8 mouse cellular contexts compared by ENCODE assay signal in the genomic region with DNA sequence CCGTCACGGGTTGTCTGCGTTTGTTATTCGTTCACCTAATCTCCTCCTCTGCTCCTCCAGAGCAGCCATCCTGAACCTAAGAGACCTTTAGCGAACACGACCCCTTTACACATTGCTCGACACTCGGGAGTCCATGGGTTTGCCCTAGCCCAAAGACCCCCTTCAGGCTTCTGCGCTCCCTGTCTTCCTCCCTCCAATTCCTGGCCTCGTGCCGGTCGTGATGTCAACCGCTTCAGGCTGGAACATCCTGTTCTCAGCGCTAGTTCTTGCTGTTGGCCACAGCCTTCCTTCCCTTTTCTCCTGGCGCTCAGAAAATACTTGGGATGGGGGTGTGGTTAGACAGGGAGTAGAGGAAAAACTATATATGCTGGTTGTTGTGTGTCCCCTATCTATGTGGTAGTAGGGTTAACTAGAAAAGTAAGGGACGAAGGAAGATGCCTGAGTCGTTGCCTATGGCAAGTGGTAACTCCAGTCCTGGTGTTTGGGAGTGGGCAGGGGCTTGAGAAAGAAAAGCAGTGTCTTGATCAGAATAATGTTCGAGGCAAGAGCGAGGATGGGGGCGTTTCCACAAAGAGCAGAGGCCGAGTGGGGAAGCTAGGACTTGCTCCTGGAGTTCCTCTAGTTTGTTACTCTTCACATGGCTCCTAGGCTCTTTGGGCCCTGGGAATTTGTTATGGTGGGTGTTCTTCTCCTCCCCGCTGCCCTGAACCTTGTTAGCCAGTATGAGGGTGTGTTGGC. TPM values are rescaled to one million over a fixed set of nuclear protein-coding genes. Genes with fewer than 3 reads are reported as not detected.
DNase-seq lines count a peak whose midpoint lies in the region; ATAC-seq lines count a peak whose summit lies in the region.

No protein-coding gene starts in this region.

- WGBS in embryonic facial prominence, embryonic 15.5 days, result under 1% methylated on average over 22 of the region's 22 CpGs
- 1% methylated on average over 22 of the region's 22 CpGs for WGBS in heart, embryonic 16.5 days
- under 1% methylated on average over 22 of the region's 22 CpGs for WGBS in lung, embryonic 16.5 days

- peak overlapping the region; percentile 60 for H3K4me3 ChIP-seq in embryonic facial prominence, embryonic 15.5 days (replicated peaks)
- H3K4me3 ChIP-seq in heart, embryonic 16.5 days (ENCODE audit: low read length), result peak overlapping the region; percentile 76
- peak overlapping the region; percentile 68 for H3K4me3 ChIP-seq in lung, embryonic 16.5 days (ENCODE audit: low read length)

- peaks cover 36% of the 10 kb centered on the region for H3K4me1 ChIP-seq in embryonic facial prominence, embryonic 15.5 days
- peaks cover 35% of the 10 kb centered on the region for H3K4me1 ChIP-seq in heart, embryonic 16.5 days (ENCODE audit: control insufficient read depth, insufficient read depth, low read length)
- peaks cover 33% of the 10 kb centered on the region for H3K4me1 ChIP-seq in lung, embryonic 16.5 days (replicated peaks; ENCODE audit: control insufficient read depth, insufficient read depth, low read length)

- H3K9ac ChIP-seq in embryonic facial prominence, embryonic 15.5 days, result peak overlapping the region; percentile 53
- peak overlapping the region; percentile 83 for H3K9ac ChIP-seq in heart, embryonic 16.5 days (ENCODE audit: low read length)
- peak overlapping the region; percentile 78 for H3K9ac ChIP-seq in lung, embryonic 16.5 days (ENCODE audit: low read length)

- no peak for ATAC-seq in embryonic facial prominence, embryonic 15.5 days (ENCODE audit: insufficient number of reproducible peaks, low FRiP score, low TSS enrichment, low read depth)
- no peak for ATAC-seq in heart, embryonic 16.5 days (replicated peaks; ENCODE audit: extremely low read depth, insufficient read depth, low FRiP score)
- no peak for ATAC-seq in lung, embryonic 16.5 days (ENCODE audit: low read depth)

- H3K27ac ChIP-seq in embryonic facial prominence, embryonic 15.5 days (replicated peaks), result peak overlapping the region; percentile 97
- peak overlapping the region; percentile 99 for H3K27ac ChIP-seq in heart, embryonic 16.5 days (ENCODE audit: low read length)
- H3K27ac ChIP-seq in lung, embryonic 16.5 days (ENCODE audit: low read length), result peak overlapping the region; percentile 98

- H3K27me3 ChIP-seq in embryonic facial prominence, embryonic 15.5 days, result no peaks in the 10 kb centered on the region
- no peaks in the 10 kb centered on the region for H3K27me3 ChIP-seq in heart, embryonic 16.5 days (ENCODE audit: control insufficient read depth, insufficient read depth, low read length)
- H3K27me3 ChIP-seq in lung, embryonic 16.5 days (ENCODE audit: control insufficient read depth, insufficient read depth, low read depth, low read length), result no peaks in the 10 kb centered on the region

- no peaks in the 10 kb centered on the region for H3K9me3 ChIP-seq in embryonic facial prominence, embryonic 15.5 days (replicated peaks)
- no peaks in the 10 kb centered on the region for H3K9me3 ChIP-seq in heart, embryonic 16.5 days (replicated peaks; ENCODE audit: control insufficient read depth, low read length)
- no peaks in the 10 kb centered on the region for H3K9me3 ChIP-seq in lung, embryonic 16.5 days (ENCODE audit: control insufficient read depth, low read length)

- H3K36me3 ChIP-seq in embryonic facial prominence, embryonic 15.5 days, result peaks cover 40% of the 10 kb centered on the region
- H3K36me3 ChIP-seq in heart, embryonic 16.5 days (ENCODE audit: control insufficient read depth, insufficient read depth), result peaks cover 40% of the 10 kb centered on the region
- H3K36me3 ChIP-seq in lung, embryonic 16.5 days (ENCODE audit: control insufficient read depth, insufficient read depth, low read length), result peaks cover 36% of the 10 kb centered on the region

- DNase-seq in 3T3-L1 (ENCODE audit: low read depth, low spot score) (peak; percentile 80), MN1 (ENCODE audit: low spot score) (peak; percentile 69)
- DNase-seq in kidney, postnatal 14 days, result peak; percentile 92
- peak; percentile 72 for DNase-seq in right cerebral cortex, postnatal 4 days
- no peak for DNase-seq in Muller cell, postnatal 12 days (ENCODE audit: inconsistent ontology term)

- peak overlapping the region; percentile 68 for H3K4me2 ChIP-seq in embryonic facial prominence, embryonic 15.5 days (replicated peaks)
- peak overlapping the region; percentile 98 for H3K4me2 ChIP-seq in heart, embryonic 16.5 days (ENCODE audit: low read depth, low read length)
- H3K4me2 ChIP-seq in lung, embryonic 16.5 days (ENCODE audit: low read depth, low read length), result peak overlapping the region; percentile 96

RNA-seq across cellular contexts. Expression of a gene that starts 4.3 kb away (rescaled TPM):
- polyA plus RNA-seq in embryonic facial prominence, embryonic 15.5 days (2015; fragmentation: Nextera tagmentation; extraction: Ambion mirVana), result 29.6 and 34.4 TPM in 2 replicates
- 19.6 and 21.9 TPM in 2 replicates for polyA plus RNA-seq in heart, embryonic 16.5 days (2015; fragmentation: Nextera tagmentation; extraction: Ambion mirVana)
- polyA plus RNA-seq in lung, embryonic 16.5 days (2015; fragmentation: Nextera tagmentation; extraction: Ambion mirVana), result 31.1 and 32.4 TPM in 2 replicates

RNA-seq across cellular contexts. Expression of a gene that starts 11.1 kb away (rescaled TPM):
- 111 and 149 TPM in 2 replicates for polyA plus RNA-seq in embryonic facial prominence, embryonic 15.5 days (2015; fragmentation: Nextera tagmentation; extraction: Ambion mirVana)
- 84.1 and 91.1 TPM in 2 replicates for polyA plus RNA-seq in heart, embryonic 16.5 days (2015; fragmentation: Nextera tagmentation; extraction: Ambion mirVana)
- polyA plus RNA-seq in lung, embryonic 16.5 days (2015; fragmentation: Nextera tagmentation; extraction: Ambion mirVana), result 80.6 and 85.2 TPM in 2 replicates

RNA-seq across cellular contexts. Expression of a gene that starts 20.9 kb away (rescaled TPM):
- 0.55 and 0.64 TPM in 2 replicates for polyA plus RNA-seq in embryonic facial prominence, embryonic 15.5 days (2015; fragmentation: Nextera tagmentation; extraction: Ambion mirVana)
- 0.50 TPM in 2 replicates for polyA plus RNA-seq in heart, embryonic 16.5 days (2015; fragmentation: Nextera tagmentation; extraction: Ambion mirVana)
- polyA plus RNA-seq in lung, embryonic 16.5 days (2015; fragmentation: Nextera tagmentation; extraction: Ambion mirVana), result 0.38 and 0.43 TPM in 2 replicates

RNA-seq across cellular contexts. Expression of a gene that starts 23.0 kb away (rescaled TPM):
- 0.35 and 0.51 TPM in 2 replicates for polyA plus RNA-seq in embryonic facial prominence, embryonic 15.5 days (2015; fragmentation: Nextera tagmentation; extraction: Ambion mirVana)
- 0.41 and 0.72 TPM in 2 replicates for polyA plus RNA-seq in heart, embryonic 16.5 days (2015; fragmentation: Nextera tagmentation; extraction: Ambion mirVana)
- 0.36 and 0.44 TPM in 2 replicates for polyA plus RNA-seq in lung, embryonic 16.5 days (2015; fragmentation: Nextera tagmentation; extraction: Ambion mirVana)

RNA-seq across cellular contexts. Expression of a gene that starts 26.4 kb away (rescaled TPM):
- 7.6 and 8.9 TPM in 2 replicates for polyA plus RNA-seq in embryonic facial prominence, embryonic 15.5 days (2015; fragmentation: Nextera tagmentation; extraction: Ambion mirVana)
- polyA plus RNA-seq in heart, embryonic 16.5 days (2015; fragmentation: Nextera tagmentation; extraction: Ambion mirVana), result 0.08 and 0.26 TPM in 2 replicates
- 0.24 and 0.31 TPM in 2 replicates for polyA plus RNA-seq in lung, embryonic 16.5 days (2015; fragmentation: Nextera tagmentation; extraction: Ambion mirVana)
